Mouse (Mus musculus): ENCODE results near the gene Olfr1368. TPM values are rescaled to one million over a fixed set of nuclear protein-coding genes. Genes with fewer than 3 reads are reported as not detected.
"Not testable (repeated sequence)": the region's sequence is repeated elsewhere in the genome, so short reads cannot be mapped to it uniquely, and the experiment has no call there.

The Olfr1368 gene
- polyA plus RNA-seq, 1 experiment from 2014 or later, result not detected

DNA sequence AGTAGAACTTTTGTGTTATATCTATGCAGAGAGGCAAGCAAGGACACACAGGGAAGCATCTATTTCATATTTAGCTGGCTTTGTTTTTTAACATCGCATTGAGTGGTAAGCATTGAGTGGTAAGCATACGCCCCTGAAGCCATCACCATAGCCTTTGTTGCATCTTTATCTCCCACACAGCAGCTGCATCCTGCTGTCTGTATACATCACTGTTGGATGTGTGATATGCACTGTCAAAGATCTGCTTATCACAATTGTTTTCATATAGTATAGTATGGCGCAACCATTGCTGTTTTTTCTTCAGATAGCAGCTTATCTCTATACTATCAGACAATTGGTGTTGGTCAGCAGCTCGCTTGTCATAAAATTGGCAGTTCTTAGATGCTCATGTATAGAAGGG is 31.5 kb downstream of the Olfr1368 start:
- ATAC-seq (ENCODE audit: low FRiP score, low TSS enrichment), result no peak
- WGBS, result 85% methylated on average over 4 of the region's 4 CpGs
- DNase-seq, result no peak
- H3K4me1 ChIP-seq (ENCODE audit: control insufficient read depth, insufficient read depth, low read length), result no peaks in the 10 kb centered on the region
- no peaks in the 10 kb centered on the region for H3K27me3 ChIP-seq (ENCODE audit: control insufficient read depth, insufficient read depth, low read length)
- no peak overlapping the region for H3K4me3 ChIP-seq (replicated peaks; ENCODE audit: low read depth, low read length)
- H3K4me2 ChIP-seq (ENCODE audit: low read length), result no peak overlapping the region
- no peaks in the 10 kb centered on the region for H3K9me3 ChIP-seq (ENCODE audit: control insufficient read depth, low read length)
- no peaks in the 10 kb centered on the region for H3K36me3 ChIP-seq (ENCODE audit: control insufficient read depth, insufficient read depth, low read length)
- no peak overlapping the region for H3K27ac ChIP-seq (replicated peaks; ENCODE audit: low read depth, low read length)
- H3K9ac ChIP-seq (replicated peaks; ENCODE audit: low read length), result no peak overlapping the region

DNA sequence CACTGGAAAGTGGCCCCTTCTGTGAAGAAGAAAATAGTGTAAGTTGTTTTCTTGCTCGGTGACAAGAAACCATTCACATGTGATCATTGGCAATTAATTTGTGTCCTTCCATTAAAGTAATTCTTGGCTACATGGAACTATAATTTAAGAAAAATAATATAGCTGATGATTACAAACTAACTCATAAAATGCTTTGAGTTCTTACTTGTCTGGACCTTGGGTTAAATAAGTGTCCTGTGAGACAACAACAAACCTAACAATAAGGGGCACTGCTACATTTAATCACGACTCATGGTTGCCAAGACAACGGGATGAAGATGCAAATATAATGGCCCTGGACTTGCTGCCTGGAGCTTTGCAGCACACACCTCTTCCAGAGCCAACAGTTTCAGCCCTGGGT is 34.5 kb downstream of the Olfr1368 start, which contains the start of gene Olfr1369-ps1:
Gene Olfr1369-ps1, plus strand, starts transcription at position 301 of the 400 bp plus-strand sequence.
- not testable (repeated sequence) for H3K4me1 ChIP-seq (ENCODE audit: control insufficient read depth, insufficient read depth, low read length); H3K4me3 ChIP-seq (replicated peaks; ENCODE audit: low read depth, low read length); H3K36me3 ChIP-seq (ENCODE audit: control insufficient read depth, insufficient read depth, low read length); H3K4me2 ChIP-seq (ENCODE audit: low read length); ATAC-seq (ENCODE audit: low FRiP score, low TSS enrichment); H3K9me3 ChIP-seq (ENCODE audit: control insufficient read depth, low read length); H3K27me3 ChIP-seq (ENCODE audit: control insufficient read depth, insufficient read depth, low read length); H3K9ac ChIP-seq (replicated peaks; ENCODE audit: low read length); H3K27ac ChIP-seq (replicated peaks; ENCODE audit: low read depth, low read length)
- 66% methylated on average over 3 of the region's 3 CpGs for WGBS
- peak; percentile 2 for DNase-seq

- WGBS, result 93% methylated on average over 6 of the region's 6 CpGs
- H3K27me3 ChIP-seq (ENCODE audit: control insufficient read depth, insufficient read depth, low read length), result no peaks in the 10 kb centered on the region
- no peaks in the 10 kb centered on the region for H3K36me3 ChIP-seq (ENCODE audit: control insufficient read depth, insufficient read depth, low read length)
- no peak overlapping the region for H3K27ac ChIP-seq (replicated peaks; ENCODE audit: low read depth, low read length)
- DNase-seq (no peak), ATAC-seq (ENCODE audit: low FRiP score, low TSS enrichment) (no peak)
- no peak overlapping the region for H3K4me2 ChIP-seq (ENCODE audit: low read length)
- H3K9ac ChIP-seq (replicated peaks; ENCODE audit: low read length), result no peak overlapping the region
- no peak overlapping the region for H3K4me3 ChIP-seq (replicated peaks; ENCODE audit: low read depth, low read length)
- no peaks in the 10 kb centered on the region for H3K9me3 ChIP-seq (ENCODE audit: control insufficient read depth, low read length)
- H3K4me1 ChIP-seq (ENCODE audit: control insufficient read depth, insufficient read depth, low read length), result no peaks in the 10 kb centered on the region
These were observed 35.2 kb downstream of the Olfr1368 start for GRCm38 (mm10) chr13:21110441-21110840.

DNA sequence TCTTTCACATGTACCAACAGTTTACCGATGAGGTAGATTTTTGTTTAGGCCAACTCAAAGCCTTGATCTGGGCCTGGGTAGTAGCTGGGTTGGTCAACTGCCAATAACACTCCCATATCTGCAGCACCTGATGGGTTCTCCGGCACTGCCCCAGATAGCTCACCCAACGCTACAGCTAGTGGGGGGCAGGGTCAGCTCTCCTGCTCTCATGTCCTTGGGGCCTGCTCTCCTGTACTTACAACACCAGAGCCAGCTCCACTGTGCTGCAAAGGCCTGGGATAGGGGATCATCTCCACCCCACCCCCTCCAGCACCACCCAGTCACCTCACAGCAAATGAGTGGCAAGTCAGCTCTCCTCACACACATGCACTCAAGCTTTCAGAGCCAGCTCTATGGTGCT is 35.9 kb downstream of the Olfr1368 start:
- ATAC-seq (ENCODE audit: low FRiP score, low TSS enrichment), result 0 out of 2 replicates have a peak, but pooled peaks have one; percentile 37

More for the DNA sequence above, 35.9 kb downstream of the Olfr1368 start:
- no peaks in the 10 kb centered on the region for H3K4me1 ChIP-seq (ENCODE audit: control insufficient read depth, insufficient read depth, low read length)
- WGBS, result over 99% methylated on average over 3 of the region's 3 CpGs
- no peak overlapping the region for H3K4me2 ChIP-seq (ENCODE audit: low read length)
- no peaks in the 10 kb centered on the region for H3K9me3 ChIP-seq (ENCODE audit: control insufficient read depth, low read length)
- DNase-seq, result no peak
- no peak overlapping the region for H3K4me3 ChIP-seq (replicated peaks; ENCODE audit: low read depth, low read length)
- no peak overlapping the region for H3K27ac ChIP-seq (replicated peaks; ENCODE audit: low read depth, low read length)
- H3K36me3 ChIP-seq (ENCODE audit: control insufficient read depth, insufficient read depth, low read length), result no peaks in the 10 kb centered on the region
- no peak overlapping the region for H3K9ac ChIP-seq (replicated peaks; ENCODE audit: low read length)
- no peaks in the 10 kb centered on the region for H3K27me3 ChIP-seq (ENCODE audit: control insufficient read depth, insufficient read depth, low read length)

Other genes with a start within 250 kb of the Olfr1368 start
- not detected in 2 replicates for gene Olfr1370, start 70.9 kb downstream of the Olfr1368 start, polyA plus RNA-seq (2014; fragmentation: Nextera tagmentation; extraction: Ambion mirVana)
- gene Olfr1369-ps1, start 34.4 kb downstream of the Olfr1368 start, polyA plus RNA-seq (2014; fragmentation: Nextera tagmentation; extraction: Ambion mirVana), result not detected in 2 replicates
- gene Olfr263, start 16.2 kb downstream of the Olfr1368 start, polyA plus RNA-seq (2014; fragmentation: Nextera tagmentation; extraction: Ambion mirVana), result not detected in 2 replicates
- 78.2 and 84.3 TPM in 2 replicates for gene Trim27, start 33.6 kb upstream of the Olfr1368 start, polyA plus RNA-seq (2014; fragmentation: Nextera tagmentation; extraction: Ambion mirVana)
- gene Gpx5, start 146.9 kb upstream of the Olfr1368 start, polyA plus RNA-seq (2014; fragmentation: Nextera tagmentation; extraction: Ambion mirVana), result not detected in 2 replicates
- not detected in 2 replicates for gene Gpx6, start 166.3 kb upstream of the Olfr1368 start, polyA plus RNA-seq (2014; fragmentation: Nextera tagmentation; extraction: Ambion mirVana)
- gene Olfr1367, start 201.0 kb upstream of the Olfr1368 start, polyA plus RNA-seq (2014; fragmentation: Nextera tagmentation; extraction: Ambion mirVana), result not detected in 2 replicates
- gene Zscan12, start 217.0 kb upstream of the Olfr1368 start, polyA plus RNA-seq (2014; fragmentation: Nextera tagmentation; extraction: Ambion mirVana), result 11.8 and 15.9 TPM in 2 replicates

Measured in midbrain, embryonic 14.5 days (tissue).